Mouse (Mus musculus) lung, postnatal 14 days (tissue): Measurements from ENCODE around the gene Foxj3.
"Not testable (repeated sequence)": the region's sequence is repeated elsewhere in the genome, so short reads cannot be mapped to it uniquely, and the experiment has no call there.

Source experiments
- DNase-seq: peaks from one replicate; pipeline ENCODE4 v3.0.0; 2021

Gene Foxj3

GRCm38 (mm10) chr4:119574504-119574903 lies 37.7 kb downstream of the Foxj3 start:
- DNase-seq = no peak

GRCm38 (mm10) chr4:119575459-119575858 lies 38.7 kb downstream of the Foxj3 start:
- DNase-seq = no peak

GRCm38 (mm10) chr4:119588037-119588436 lies 51.2 kb downstream of the Foxj3 start:
- DNase-seq = no peak

GRCm38 (mm10) chr4:119589423-119589822 lies 52.6 kb downstream of the Foxj3 start:
- no peak for DNase-seq

- DNase-seq = no peak
Measured at GRCm38 (mm10) chr4:119590027-119590426, 53.2 kb downstream of the Foxj3 start.

- DNase-seq = no peak
Measured at GRCm38 (mm10) chr4:119592479-119592878, 55.7 kb downstream of the Foxj3 start.

GRCm38 (mm10) chr4:119594331-119594730 lies 57.5 kb downstream of the Foxj3 start:
- no peak for DNase-seq

- DNase-seq = no peak
Measured at GRCm38 (mm10) chr4:119599605-119600004, 62.8 kb downstream of the Foxj3 start.

- no peak for DNase-seq
Measured at GRCm38 (mm10) chr4:119609488-119609887, 72.7 kb downstream of the Foxj3 start.

GRCm38 (mm10) chr4:119614078-119614477 lies 77.3 kb downstream of the Foxj3 start:
- DNase-seq = no peak

GRCm38 (mm10) chr4:119614724-119615123 lies 77.9 kb downstream of the Foxj3 start:
- DNase-seq = no peak

- no peak for DNase-seq
Measured at GRCm38 (mm10) chr4:119626081-119626645, 89.4 kb downstream of the Foxj3 start.

- DNase-seq = no peak
Measured at GRCm38 (mm10) chr4:119626876-119627275, 90.1 kb downstream of the Foxj3 start.

- no peak for DNase-seq
Measured at GRCm38 (mm10) chr4:119627317-119627716, 90.5 kb downstream of the Foxj3 start.

- DNase-seq = not testable (repeated sequence)
Measured at GRCm38 (mm10) chr4:119628363-119628762, 91.6 kb downstream of the Foxj3 start.

- peak; percentile 62 for DNase-seq
Measured at GRCm38 (mm10) chr4:119631115-119631919, 94.5 kb downstream of the Foxj3 start.

GRCm38 (mm10) chr4:119632721-119633120 lies 95.9 kb downstream of the Foxj3 start:
- no peak for DNase-seq

GRCm38 (mm10) chr4:119633342-119633741 lies 96.5 kb downstream of the Foxj3 start:
- DNase-seq = no peak

GRCm38 (mm10) chr4:119633948-119634347 lies 97.1 kb downstream of the Foxj3 start:
- DNase-seq = no peak

GRCm38 (mm10) chr4:119634908-119635660 lies 98.3 kb downstream of the Foxj3 start:
- DNase-seq = no peak

- no peak for DNase-seq
Measured at GRCm38 (mm10) chr4:119635686-119636085, 98.9 kb downstream of the Foxj3 start.

GRCm38 (mm10) chr4:119636731-119637130 lies 99.9 kb downstream of the Foxj3 start:
- no peak for DNase-seq

- DNase-seq = no peak
Measured at GRCm38 (mm10) chr4:119637176-119637845, 100.5 kb downstream of the Foxj3 start, which contains the start of gene Guca2a. Gene Guca2a, plus strand, starts transcription at chr4:119637704.
